Mouse (Mus musculus): ENCODE measurements at regions not wholly inside any gene's neighbourhood (a gene's known extent, or its start where the extent isn't known, plus 50 kb on each side); places are given as distances from the start of the nearest gene placed in this dataset.

DNA sequence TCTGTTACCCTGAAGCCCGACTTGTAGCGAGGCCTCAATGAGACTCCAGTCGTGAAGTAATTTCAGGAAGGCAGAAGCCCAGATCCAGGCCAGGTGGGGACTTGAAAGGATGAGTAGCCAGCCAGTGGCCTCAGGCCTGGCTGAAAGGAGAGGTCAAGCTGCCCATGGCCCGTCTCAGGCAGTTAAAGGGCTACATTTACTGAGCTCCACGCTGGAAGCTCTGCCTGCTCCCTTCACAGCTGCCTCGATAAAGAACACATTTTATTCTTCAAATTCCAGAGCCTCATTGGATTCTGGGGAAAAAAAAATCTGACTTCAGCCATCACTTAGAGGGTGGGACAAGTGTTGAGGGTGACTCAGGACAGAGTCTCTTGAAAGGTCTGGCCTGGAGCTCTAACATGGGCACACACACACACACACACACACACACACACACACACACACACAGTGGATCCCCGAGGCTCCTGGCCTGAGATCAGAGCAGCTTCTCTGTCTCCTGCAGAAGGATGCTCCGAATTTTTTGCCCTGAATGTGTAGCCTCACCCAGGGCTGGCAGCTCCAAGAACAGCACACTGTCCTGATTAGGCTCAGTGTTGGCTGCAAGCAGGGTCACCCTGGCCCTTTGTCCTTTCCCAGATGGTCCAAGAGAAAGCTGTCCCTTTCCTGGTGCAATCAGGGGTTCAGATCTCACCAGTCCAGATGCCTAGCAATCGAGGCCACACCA lies 53.0 kb downstream of the Gadd45g start:
- DNase-seq = no peak

DNA sequence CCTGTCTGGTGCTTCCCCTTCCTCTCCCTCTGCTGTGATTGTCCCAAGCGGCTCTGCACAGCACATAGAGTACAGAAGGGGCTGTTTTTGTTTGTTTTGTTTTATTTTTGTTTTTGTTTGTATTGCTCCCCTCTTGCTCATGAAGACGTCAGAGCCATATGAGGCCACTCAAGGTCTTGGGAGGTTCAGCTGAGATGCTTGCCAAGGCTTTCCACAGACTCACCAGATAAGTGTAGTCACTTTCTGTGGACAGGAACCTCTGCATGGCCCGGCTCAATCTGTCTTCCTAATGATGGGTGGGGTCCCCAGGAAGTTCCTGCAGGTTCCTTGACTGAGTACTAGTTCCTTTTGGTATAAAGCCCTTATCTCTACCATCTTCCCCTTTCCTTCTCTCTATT lies 53.6 kb downstream of the Gadd45g start:
- no peak for DNase-seq

- DNase-seq = peak; percentile 94 to 96
Measured at GRCm38 (mm10) chr13:51902482-51903285, 56.2 kb downstream of the Gadd45g start.

DNA sequence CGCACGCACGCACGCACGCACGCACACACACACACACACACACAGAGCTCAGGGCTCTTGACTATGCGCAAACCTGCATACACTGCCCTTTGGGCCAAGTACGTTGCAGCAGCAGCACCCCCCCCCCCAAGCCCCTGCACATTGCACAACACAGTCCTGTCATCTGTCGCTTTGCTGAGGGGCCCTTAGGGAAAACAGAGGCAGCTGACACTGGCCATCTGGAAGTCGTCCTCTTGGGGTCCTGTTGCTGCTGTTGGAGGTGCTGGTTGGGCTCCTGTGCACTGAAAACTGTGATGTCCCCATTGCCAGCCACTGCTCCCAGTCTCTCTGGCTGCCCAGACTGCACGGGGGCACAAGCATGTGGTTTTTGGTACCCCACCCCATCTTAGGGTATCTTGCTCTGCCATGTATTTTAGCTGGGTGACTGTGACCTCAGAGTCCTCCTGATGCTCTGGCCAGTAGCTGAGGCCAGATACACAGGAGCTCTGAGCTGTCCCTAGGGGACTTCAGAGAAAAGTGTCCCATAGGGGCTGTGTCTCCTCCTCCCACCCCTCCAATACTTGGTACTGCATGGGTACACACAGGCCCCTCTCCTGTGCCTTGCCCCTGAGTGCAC lies 57.0 kb downstream of the Gadd45g start:
- DNase-seq = peak in 1 of 2 experiments; percentile 40

DNA sequence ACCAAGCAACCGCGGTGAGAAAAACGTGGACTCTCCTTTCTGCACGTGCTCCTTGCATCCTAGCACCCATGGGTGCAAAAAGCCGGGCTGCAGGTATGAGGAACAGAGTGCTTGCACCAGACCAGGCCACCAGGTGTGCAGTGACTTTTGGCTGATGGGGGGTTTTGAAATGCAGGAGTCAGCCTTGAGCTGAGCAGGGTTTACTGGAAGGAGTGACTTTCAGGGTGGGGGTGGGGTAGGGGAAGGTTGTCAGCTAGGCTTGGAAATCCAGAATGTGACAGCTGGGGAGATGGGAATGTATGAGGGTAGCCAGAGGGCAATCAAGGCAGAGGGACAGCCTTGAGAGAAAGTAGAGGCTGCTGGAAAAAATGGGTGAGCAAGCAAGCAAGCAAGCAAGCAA lies 58.8 kb downstream of the Gadd45g start:
- DNase-seq = no peak

DNA sequence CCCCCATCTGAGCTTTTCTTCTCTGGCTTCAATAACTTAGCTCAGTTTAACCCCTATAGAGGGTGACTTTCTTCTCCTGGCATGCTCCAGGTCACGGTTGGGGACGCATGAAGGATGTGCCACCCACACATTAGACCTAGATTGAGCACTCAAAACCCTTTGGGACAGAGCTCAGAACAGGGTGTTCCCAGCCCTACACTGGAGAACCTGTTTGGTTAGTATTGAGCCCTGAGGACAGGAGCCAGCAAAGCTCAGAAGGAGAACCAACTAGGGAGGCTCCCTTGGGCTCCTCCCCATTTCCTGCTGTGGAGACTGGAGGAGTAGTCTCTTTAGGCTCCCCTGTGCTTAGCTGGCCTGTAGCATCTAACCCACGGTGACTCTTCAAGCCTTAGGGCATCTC lies 59.6 kb downstream of the Gadd45g start:
- DNase-seq = no peak

DNA sequence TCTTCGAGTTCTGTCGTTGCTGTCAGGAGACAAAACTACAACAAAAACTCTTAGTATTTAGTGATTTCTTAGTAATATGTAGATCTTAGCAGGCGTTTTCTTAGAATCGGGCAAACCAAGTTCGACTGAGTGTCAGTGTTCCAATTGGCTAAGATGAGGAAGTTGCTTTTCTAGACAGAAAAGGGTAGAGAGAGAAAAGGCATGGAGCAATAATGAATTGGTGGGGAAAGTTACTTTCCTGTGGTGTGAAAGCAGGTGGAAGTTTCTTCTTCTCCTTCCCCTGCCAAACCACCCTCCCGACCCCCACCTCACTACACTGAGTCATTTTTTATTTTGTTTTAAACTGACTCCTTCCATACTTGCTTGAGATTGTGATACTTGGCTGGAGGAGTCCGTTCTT lies 62.0 kb downstream of the Gadd45g start:
- no peak for DNase-seq

- DNase-seq = no peak
Measured at GRCm38 (mm10) chr13:51911296-51911998, 65.0 kb downstream of the Gadd45g start.

GRCm38 (mm10) chr13:51912477-51912876 lies 66.0 kb downstream of the Gadd45g start:
- DNase-seq = no peak

DNA sequence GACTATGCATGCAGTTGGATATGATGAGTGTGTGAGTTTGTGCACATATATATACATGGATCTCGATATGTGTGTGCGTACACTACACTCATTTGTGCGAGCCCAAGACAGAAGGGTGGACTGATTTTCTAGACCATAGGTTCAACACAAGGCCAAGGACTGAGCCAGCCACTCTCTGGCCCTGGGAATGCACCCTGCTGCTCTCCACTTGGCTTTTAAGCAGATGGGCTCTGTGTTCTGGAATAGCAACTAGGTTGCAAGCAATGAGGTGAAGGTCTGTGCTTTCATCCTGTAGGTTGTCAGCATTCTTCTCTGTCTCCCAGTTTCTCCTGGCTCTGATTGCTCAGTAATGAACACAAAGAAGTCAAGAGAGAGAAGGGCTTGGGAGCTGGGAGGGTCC lies 66.5 kb downstream of the Gadd45g start:
- DNase-seq = peak; percentile 45 to 67

DNA sequence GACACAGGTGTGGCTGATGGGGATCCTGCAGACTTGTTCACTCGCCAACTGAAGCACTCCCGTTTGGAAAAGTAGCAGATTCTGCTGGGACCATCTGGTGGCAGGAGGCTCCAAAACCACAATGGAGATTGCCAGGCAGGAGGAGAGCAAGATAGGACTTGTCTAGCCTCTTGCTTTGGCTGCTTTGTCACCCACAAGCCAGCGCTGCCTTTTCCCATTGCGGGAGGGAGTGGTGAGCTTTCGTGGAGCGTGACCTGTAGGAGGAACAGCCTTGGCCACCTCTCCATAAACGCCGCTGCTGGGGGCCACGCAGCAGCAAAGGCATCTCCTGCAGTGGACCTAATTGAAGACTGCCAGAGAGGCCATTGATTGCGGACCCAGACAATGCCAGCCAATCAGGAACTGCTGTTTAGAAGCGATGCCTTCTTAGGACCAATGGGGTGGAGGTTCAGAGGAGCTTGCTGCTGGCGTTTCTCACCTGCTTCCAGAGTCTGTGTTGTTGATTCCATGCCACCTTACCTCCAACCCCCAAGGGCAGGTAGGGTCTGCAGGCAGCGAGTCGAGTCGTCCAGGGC lies 70.3 kb downstream of the Gadd45g start:
- peak; percentile 49 to 66 for DNase-seq

DNA sequence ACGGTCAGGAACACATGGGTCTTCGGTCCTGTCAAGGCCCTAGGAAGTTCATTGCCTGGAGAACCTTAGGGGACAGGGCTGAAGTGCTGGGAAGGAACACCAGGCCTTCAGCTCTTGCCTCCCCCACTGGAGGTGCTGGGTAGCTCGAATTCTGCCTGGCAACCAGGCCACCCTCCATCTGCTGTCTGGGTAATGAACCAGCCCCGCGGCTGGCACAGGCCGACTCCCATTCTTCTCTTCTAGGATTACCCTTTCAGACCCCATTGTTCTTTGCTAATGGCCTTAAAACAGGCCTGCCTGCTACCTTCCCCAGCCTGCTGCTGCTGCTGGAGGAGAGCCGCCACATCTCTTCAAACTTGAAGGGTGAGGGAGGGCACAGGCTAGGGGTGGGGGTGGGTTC lies 71.2 kb downstream of the Gadd45g start:
- DNase-seq = peak; percentile 69 to 71

DNA sequence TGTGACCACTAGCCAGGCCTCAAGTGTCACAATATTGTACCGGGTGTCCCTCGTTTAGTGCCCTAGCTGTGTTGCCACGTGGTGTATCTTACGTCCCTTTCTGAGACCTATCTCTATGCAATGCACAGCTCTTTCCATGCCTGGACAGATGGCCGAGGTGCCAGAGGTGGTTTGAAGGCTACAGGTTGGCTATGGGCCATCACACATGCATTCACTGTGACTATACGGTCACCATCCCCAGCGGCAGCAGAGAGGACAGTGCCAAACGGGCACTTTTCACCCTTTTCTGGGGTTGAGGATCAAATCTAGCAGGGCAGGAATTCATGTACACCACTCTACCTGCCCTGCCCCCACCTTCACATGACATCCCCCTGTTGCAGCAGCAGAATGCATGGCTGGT lies 71.6 kb downstream of the Gadd45g start:
- DNase-seq = no peak

- DNase-seq = peak in 1 of 2 experiments; percentile 43
Measured at GRCm38 (mm10) chr13:51918781-51919170, 72.3 kb downstream of the Gadd45g start.

DNA sequence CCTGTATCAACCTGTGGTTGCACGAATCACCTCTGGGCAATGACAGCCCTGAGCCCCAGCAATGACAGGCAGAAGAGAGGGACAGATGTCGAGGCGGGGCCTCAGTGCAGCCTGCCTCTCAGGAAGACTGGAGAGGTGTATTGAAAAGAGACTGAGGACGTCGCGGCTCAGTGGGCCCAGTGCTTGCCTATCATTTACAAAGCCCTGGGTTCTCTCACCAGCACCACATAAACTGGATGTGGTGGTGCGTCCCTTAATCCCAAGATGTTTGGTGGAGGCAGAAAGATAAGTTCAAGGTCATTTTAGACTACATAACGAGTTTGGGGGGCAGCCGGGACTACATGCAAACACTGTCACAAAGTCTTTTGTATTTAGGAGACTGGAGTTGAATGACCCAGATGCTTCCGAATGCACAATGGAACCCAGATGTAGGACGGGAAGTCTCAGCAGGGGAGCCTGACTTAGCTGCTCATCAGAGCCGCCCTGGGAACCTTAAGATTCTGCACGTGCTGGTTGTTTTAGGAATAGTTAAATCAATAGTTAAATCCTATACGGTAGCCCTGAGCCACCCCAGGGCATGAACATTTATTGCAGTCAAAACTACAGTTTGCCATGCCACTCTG lies 72.8 kb downstream of the Gadd45g start:
- DNase-seq = no peak

GRCm38 (mm10) chr13:51919937-51920336 lies 73.5 kb downstream of the Gadd45g start:
- no peak for DNase-seq

- peak in 1 of 2 experiments; percentile 45 for DNase-seq
Measured at GRCm38 (mm10) chr13:51920511-51921351, 74.3 kb downstream of the Gadd45g start.

GRCm38 (mm10) chr13:51921550-51921949 lies 75.1 kb downstream of the Gadd45g start:
- DNase-seq = no peak

DNA sequence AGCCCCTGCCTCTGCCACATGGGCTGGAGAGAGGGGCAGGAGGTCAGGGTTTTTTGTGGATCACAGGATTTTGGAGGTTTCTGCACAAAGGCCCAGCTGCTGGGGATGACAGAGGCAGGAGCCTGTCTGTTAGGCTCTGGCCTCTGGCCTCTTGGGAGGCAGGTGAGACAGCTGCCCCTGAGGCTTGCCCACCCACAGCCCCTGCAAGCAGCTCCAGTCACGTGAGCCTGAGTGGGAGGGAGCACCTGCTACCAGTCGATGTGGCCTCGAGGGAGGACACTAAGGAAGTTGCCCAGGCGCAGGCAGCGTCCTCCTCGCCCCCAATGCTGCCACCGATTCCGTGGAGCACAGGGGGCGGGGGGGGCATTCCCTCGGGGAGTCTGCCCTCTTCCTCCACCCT lies 80.3 kb downstream of the Gadd45g start:
- DNase-seq = no peak

DNA sequence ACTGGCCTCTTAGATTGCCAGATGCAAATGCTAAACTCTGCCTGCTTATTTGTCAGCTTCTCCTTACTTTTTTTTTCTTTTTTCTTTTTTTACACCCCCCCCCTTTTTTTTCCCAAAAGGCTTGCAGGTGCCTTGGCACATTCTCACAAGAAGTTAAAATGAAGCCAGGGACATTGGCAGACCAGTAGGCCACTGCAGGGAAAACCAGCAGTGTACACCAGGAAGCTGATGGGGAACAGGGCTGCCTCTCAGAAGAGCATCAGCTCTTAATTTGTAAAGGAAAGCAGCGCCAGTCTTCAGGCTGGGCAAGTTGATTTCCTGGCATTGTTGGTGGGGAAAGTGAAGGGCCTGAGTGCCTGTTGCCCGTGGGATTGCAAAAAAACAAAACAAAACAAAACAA lies 83.3 kb downstream of the Gadd45g start:
- DNase-seq = no peak

DNA sequence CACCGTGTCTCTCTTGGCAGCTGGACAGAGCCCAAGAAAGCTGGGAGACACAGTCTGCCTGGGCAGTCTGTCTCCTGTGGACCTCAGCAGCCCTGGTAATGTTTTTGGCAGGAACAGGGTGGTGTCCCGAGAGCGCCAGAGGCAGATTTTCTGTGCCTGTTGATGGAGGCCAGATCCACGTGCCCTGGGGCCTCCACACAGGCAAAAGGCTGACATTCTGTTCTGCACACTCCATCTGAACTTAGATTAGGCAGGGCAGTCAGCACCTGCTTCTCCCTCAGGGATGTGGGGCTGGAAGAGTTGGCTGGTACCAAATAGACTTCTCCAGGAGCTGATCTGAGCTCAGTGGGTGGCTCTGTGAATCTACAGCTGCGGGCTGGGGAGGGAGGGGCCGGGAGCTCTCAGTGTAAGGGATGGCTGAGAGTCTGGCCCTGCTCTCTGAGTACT lies 83.8 kb downstream of the Gadd45g start:
- peak; percentile 43 to 46 for DNase-seq
